Mouse (Mus musculus): ENCODE measurements around the gene Stk38l.

DNA sequence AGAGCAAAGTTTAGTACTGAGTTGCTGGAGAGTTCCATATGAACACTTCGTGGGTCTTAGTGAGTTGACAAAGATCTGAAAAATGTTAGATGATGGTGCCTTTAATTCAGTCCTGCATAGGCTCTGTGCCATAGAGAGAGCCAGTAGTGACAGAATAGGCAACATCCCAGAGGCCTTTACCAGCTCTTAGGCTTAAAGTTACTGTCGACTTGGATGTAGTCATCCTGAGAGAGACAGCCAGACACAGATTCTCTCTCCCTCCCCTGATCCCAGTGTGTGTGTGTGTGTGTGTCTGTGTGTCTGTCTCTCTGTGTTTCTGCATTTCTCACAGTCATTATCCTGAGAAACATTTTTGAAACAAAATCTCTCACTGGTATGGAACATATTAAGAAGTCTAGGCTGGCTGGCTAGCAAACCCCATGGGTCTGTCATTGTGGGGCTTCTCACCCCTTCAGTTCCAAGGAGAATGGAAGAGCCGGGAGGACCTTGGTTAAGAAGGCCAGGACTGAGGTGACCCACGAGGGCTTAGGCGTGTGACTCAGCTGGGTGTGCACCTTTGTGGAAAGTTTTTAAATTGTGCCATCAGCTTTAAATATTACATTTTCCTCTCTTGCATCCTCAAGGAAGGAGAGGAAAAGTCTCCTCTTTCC, 17.3 kb downstream of the Stk38l start:
- TF ChIP-seq EP300 (IDR thresholded peaks at IDR 0.05; ENCODE audit: low read depth) (no peak), CTCF (IDR thresholded peaks at IDR 0.05; ENCODE audit: low read depth) (no peak)

Data from liver, postnatal 0 days (tissue).